Mouse (Mus musculus): ENCODE measurements at regions not wholly inside any gene's neighbourhood (a gene's known extent, or its start where the extent isn't known, plus 50 kb on each side); places are given as distances from the start of the nearest gene placed in this dataset.

GRCm38 (mm10) chr12:25455281-25455989 is 358.5 kb upstream of the Id2 start:
- no peak overlapping the region for H3K9ac ChIP-seq
- no peak overlapping the region for H3K4me2 ChIP-seq
- no peaks in the 10 kb centered on the region for H3K9me3 ChIP-seq (replicated peaks)
- WGBS: 89% methylated on average over 7 of the region's 7 CpGs
- H3K4me1 ChIP-seq: no peaks in the 10 kb centered on the region
- no peak overlapping the region for H3K27ac ChIP-seq
- H3K4me3 ChIP-seq (replicated peaks): no peak overlapping the region
- no peaks in the 10 kb centered on the region for H3K27me3 ChIP-seq
- no peaks in the 10 kb centered on the region for H3K36me3 ChIP-seq
- no peak for ATAC-seq (replicated peaks; ENCODE audit: low FRiP score)

- no peak for ATAC-seq (replicated peaks; ENCODE audit: low FRiP score)
- H3K27me3 ChIP-seq: no peaks in the 10 kb centered on the region
- no peaks in the 10 kb centered on the region for H3K36me3 ChIP-seq
- no peak overlapping the region for H3K9ac ChIP-seq
- H3K27ac ChIP-seq: no peak overlapping the region
- H3K4me3 ChIP-seq (replicated peaks): no peak overlapping the region
- H3K9me3 ChIP-seq (replicated peaks): no peaks in the 10 kb centered on the region
- no peak overlapping the region for H3K4me2 ChIP-seq
- 51% methylated on average over 3 of the region's 3 CpGs for WGBS
- no peaks in the 10 kb centered on the region for H3K4me1 ChIP-seq
These were observed 356.4 kb upstream of the Id2 start for GRCm38 (mm10) chr12:25453356-25453755.

GRCm38 (mm10) chr12:25451156-25451555 is 354.2 kb upstream of the Id2 start:
- no peak overlapping the region for H3K27ac ChIP-seq
- no peak overlapping the region for H3K9ac ChIP-seq
- H3K4me3 ChIP-seq (replicated peaks): no peak overlapping the region
- no peaks in the 10 kb centered on the region for H3K9me3 ChIP-seq (replicated peaks)
- ATAC-seq (replicated peaks; ENCODE audit: low FRiP score): no peak
- H3K4me1 ChIP-seq: no peaks in the 10 kb centered on the region
- no peaks in the 10 kb centered on the region for H3K36me3 ChIP-seq
- no peaks in the 10 kb centered on the region for H3K27me3 ChIP-seq
- no peak overlapping the region for H3K4me2 ChIP-seq
- 70% methylated on average over 2 of the region's 2 CpGs for WGBS

- H3K27me3 ChIP-seq: no peaks in the 10 kb centered on the region
- H3K9me3 ChIP-seq (replicated peaks): no peaks in the 10 kb centered on the region
- H3K36me3 ChIP-seq: no peaks in the 10 kb centered on the region
- no peak overlapping the region for H3K4me3 ChIP-seq (replicated peaks)
- ATAC-seq (replicated peaks; ENCODE audit: low FRiP score): no peak
- no peak overlapping the region for H3K4me2 ChIP-seq
- no peaks in the 10 kb centered on the region for H3K4me1 ChIP-seq
- no peak overlapping the region for H3K9ac ChIP-seq
- 55% methylated on average over 2 of the region's 2 CpGs for WGBS
- H3K27ac ChIP-seq: no peak overlapping the region
These were observed 347.4 kb upstream of the Id2 start for GRCm38 (mm10) chr12:25444355-25444754.

- Histone ChIP-seq H3K36me3 (no peaks in the 10 kb centered on the region), H3K4me1 (peaks cover 12% of the 10 kb centered on the region), H3K9me3 (replicated peaks) (no peaks in the 10 kb centered on the region), H3K9ac (no peak overlapping the region), H3K27ac (0 out of 2 replicates have a peak overlapping the region, but pooled peaks have one; percentile 41), H3K4me3 (replicated peaks) (no peak overlapping the region), H3K27me3 (no peaks in the 10 kb centered on the region), H3K4me2 (no peak overlapping the region)
- peak; percentile 54 for ATAC-seq (replicated peaks; ENCODE audit: low FRiP score)
- WGBS: 85% methylated on average over 7 of the region's 7 CpGs
These were observed 342.1 kb upstream of the Id2 start for GRCm38 (mm10) chr12:25439029-25439551.

- no peak overlapping the region for H3K9ac ChIP-seq
- peak; percentile 89 for ATAC-seq (replicated peaks; ENCODE audit: low FRiP score)
- H3K4me2 ChIP-seq: no peak overlapping the region
- no peaks in the 10 kb centered on the region for H3K9me3 ChIP-seq (replicated peaks)
- WGBS: 25% methylated on average over 8 of the region's 8 CpGs
- H3K4me1 ChIP-seq: peaks cover 12% of the 10 kb centered on the region
- H3K36me3 ChIP-seq: no peaks in the 10 kb centered on the region
- H3K27me3 ChIP-seq: no peaks in the 10 kb centered on the region
- H3K4me3 ChIP-seq (replicated peaks): no peak overlapping the region
- 0 out of 2 replicates have a peak overlapping the region, but pooled peaks have one; percentile 41 for H3K27ac ChIP-seq
These were observed 341.5 kb upstream of the Id2 start for GRCm38 (mm10) chr12:25438217-25439028.

GRCm38 (mm10) chr12:25437556-25437955 is 340.6 kb upstream of the Id2 start:
- H3K4me3 ChIP-seq (replicated peaks): no peak overlapping the region
- H3K36me3 ChIP-seq: no peaks in the 10 kb centered on the region
- no peak overlapping the region for H3K4me2 ChIP-seq
- ATAC-seq (replicated peaks; ENCODE audit: low FRiP score): no peak
- 66% methylated on average over 4 of the region's 4 CpGs for WGBS
- no peaks in the 10 kb centered on the region for H3K9me3 ChIP-seq (replicated peaks)
- no peak overlapping the region for H3K9ac ChIP-seq
- H3K27ac ChIP-seq: no peak overlapping the region
- no peaks in the 10 kb centered on the region for H3K27me3 ChIP-seq
- H3K4me1 ChIP-seq: peaks cover 12% of the 10 kb centered on the region

- Histone ChIP-seq H3K36me3 (no peaks in the 10 kb centered on the region), H3K4me1 (peaks cover 12% of the 10 kb centered on the region), H3K4me3 (replicated peaks) (no peak overlapping the region), H3K4me2 (no peak overlapping the region), H3K9me3 (replicated peaks) (no peaks in the 10 kb centered on the region), H3K9ac (no peak overlapping the region), H3K27ac (no peak overlapping the region), H3K27me3 (no peaks in the 10 kb centered on the region)
- 63% methylated on average over 6 of the region's 6 CpGs for WGBS
- ATAC-seq (replicated peaks; ENCODE audit: low FRiP score): no peak
These were observed 339.4 kb upstream of the Id2 start for GRCm38 (mm10) chr12:25436220-25436911.

- Histone ChIP-seq H3K27ac (no peak overlapping the region), H3K4me3 (replicated peaks) (no peak overlapping the region), H3K27me3 (no peaks in the 10 kb centered on the region), H3K4me2 (no peak overlapping the region), H3K4me1 (peaks cover 2% of the 10 kb centered on the region; the same call in 1 of the 2 replicates), H3K36me3 (no peaks in the 10 kb centered on the region), H3K9ac (no peak overlapping the region), H3K9me3 (replicated peaks) (no peaks in the 10 kb centered on the region)
- ATAC-seq (replicated peaks; ENCODE audit: low FRiP score): no peak
- 93% methylated on average over 6 of the region's 6 CpGs for WGBS
These were observed 335.9 kb upstream of the Id2 start for GRCm38 (mm10) chr12:25432796-25433195.

- Histone ChIP-seq H3K27ac (no peak overlapping the region), H3K27me3 (no peaks in the 10 kb centered on the region), H3K36me3 (no peaks in the 10 kb centered on the region), H3K9me3 (replicated peaks) (no peaks in the 10 kb centered on the region), H3K4me3 (replicated peaks) (no peak overlapping the region), H3K9ac (no peak overlapping the region), H3K4me1 (no peaks in the 10 kb centered on the region), H3K4me2 (no peak overlapping the region)
- 93% methylated on average over 4 of the region's 4 CpGs for WGBS
- ATAC-seq (replicated peaks; ENCODE audit: low FRiP score): no peak
These were observed 334.0 kb upstream of the Id2 start for GRCm38 (mm10) chr12:25430911-25431310.

- no peak for ATAC-seq (replicated peaks; ENCODE audit: low FRiP score)
- no peak overlapping the region for H3K4me3 ChIP-seq (replicated peaks)
- no peaks in the 10 kb centered on the region for H3K36me3 ChIP-seq
- no peaks in the 10 kb centered on the region for H3K4me1 ChIP-seq
- 83% methylated on average over 11 of the region's 11 CpGs for WGBS
- no peak overlapping the region for H3K27ac ChIP-seq
- H3K9me3 ChIP-seq (replicated peaks): no peaks in the 10 kb centered on the region
- H3K9ac ChIP-seq: no peak overlapping the region
- no peak overlapping the region for H3K4me2 ChIP-seq
- H3K27me3 ChIP-seq: no peaks in the 10 kb centered on the region
These were observed 331.1 kb upstream of the Id2 start for GRCm38 (mm10) chr12:25427911-25428642.
